Mouse (Mus musculus) bone marrow macrophage, adult 2 months (primary cell): ENCODE results near the gene Gpx2.

Source experiments
- CTCF ChIP-seq: IDR thresholded peaks from 2 replicates; pipeline ENCODE4 v1.5.1; 2012; ENCODE audit warnings: low read depth, mild to moderate bottlenecking, low read length, moderate library complexity
- POLR2A ChIP-seq: IDR thresholded peaks from 2 replicates; pipeline ENCODE4 v1.6.1; 2012; ENCODE audit warnings: mild to moderate bottlenecking, low read depth, low read length, borderline replicate concordance

GRCm38 (mm10) chr12:76837844-76838650 lies 42.7 kb upstream of the Gpx2 start:
- TF ChIP-seq CTCF: no peak
- no peak for TF ChIP-seq POLR2A
